Mouse (Mus musculus) Muller cell, postnatal 12 days (primary cell): ENCODE measurements around the gene Spcs2.
A peak's percentile ranks its signal among the peaks of the same experiment; 100 is the strongest.
"Not testable (repeated sequence)": the region's sequence is repeated elsewhere in the genome, so short reads cannot be mapped to it uniquely, and the experiment has no call there.

Experiments
- DNase-seq: peaks from one replicate; pipeline ENCODE4 v3.0.0-alpha.2; 2015; ENCODE audit errors: inconsistent ontology term

The Spcs2 gene

DNA sequence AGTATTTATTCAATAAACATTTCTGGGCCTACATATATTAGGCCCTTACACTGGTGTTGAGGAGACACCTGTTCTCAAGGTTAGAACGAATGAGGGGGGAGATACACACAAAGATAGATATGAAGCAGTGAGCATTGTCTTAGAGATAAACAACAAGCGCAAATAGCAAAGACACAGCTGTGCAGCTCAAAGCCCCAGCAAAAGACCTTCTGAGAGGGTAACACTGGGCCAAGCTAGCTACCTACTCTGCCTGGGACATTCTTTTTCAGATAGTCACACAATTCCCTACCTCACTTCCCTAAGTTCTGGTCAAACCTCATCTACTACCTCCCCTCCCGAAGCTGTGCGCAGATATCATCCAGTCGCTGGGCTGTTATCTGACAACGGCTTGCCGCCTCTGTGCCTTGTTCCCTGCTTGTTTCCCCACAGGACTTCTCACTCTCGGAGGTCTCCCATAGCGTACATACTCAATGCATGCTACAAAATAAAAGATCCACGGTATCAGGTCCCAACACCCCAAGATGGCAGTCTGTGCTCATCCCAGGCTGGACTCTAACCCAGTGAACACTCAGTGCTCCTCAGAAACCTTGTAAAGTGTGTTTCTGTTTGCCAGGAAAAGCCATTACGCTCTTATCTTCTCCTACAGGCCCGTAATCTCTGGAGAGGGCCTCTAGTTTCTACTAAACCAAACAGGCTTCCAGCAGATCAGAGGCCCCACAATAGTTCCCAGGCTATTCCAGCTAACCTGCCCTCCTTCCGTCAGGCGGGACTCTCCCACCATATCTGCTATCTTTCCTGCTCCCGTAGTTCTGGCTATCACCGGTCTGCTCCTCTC is 38.4 kb downstream of the Spcs2 start:
- DNase-seq: no peak

GRCm38 (mm10) chr7:99823045-99823663 is 40.1 kb downstream of the Spcs2 start:
- no peak for DNase-seq

- DNase-seq: no peak
Observed at GRCm38 (mm10) chr7:99822426-99822825, 40.8 kb downstream of the Spcs2 start.

DNA sequence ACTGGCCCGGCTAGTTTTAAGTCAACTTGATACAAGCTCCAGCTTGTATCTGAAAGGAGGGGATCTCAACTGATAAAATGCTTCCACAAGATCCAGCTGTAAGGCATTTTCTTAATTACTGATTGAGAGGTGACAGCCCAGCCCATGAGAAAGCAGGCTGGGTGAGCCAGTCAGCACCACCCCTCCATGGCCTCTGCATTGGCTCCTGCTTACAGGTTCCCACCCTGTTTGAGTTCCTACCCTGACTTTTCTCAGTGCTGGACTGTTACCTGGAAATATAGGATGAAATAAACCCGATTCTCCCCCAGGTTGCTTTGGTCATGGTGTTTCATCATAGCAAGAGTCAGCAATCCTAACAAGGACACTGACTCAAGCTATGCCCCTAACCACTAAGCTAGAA is 41.3 kb downstream of the Spcs2 start:
- DNase-seq: no peak

DNA sequence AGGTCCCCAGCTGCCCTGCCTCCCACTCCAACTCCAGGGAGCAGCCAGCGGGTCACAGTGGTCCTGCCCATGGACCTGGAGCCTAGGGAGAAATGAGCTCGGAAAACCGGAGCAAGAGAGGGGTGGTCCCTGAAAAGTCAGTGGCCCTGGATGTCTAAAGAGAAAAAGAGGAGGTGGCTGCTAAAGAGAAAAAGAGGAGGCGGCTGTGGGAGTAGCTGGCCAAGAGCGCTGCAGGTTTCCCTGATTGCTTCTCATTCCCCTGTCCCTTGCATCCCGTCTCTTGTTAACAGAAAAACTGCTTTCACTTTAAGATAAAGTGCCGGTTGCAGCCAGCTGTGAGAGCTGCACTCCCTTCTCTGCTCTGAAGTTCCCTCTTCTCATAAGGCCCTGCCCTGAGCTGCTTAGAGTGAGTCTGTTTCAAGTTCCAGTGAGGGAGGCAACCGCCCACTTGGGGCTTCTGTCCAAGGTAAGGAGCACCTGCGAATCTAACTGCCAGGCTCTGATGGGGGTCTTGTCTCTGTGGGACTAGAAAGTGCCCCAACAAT is 45.0 kb downstream of the Spcs2 start:
- DNase-seq: not testable (repeated sequence)

DNA sequence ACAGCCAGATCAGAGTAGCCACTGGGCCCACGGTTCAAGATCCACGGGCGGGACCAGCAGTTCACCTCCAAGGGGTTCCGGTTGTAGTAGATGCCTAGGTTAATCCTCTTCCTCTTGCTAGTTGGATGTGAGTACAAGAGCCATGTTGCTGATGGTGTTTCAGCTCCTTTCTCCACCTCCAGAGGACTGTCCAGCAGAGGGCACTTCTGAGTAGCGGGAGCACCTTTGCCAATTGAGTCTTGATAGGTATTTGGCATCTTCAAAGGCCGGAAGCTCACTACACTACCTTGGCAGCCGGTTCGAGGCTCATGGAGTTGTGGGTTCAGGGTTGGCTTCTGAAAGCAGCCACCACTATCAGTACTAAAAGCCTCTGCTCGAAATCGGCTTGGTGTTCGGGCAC is 49.9 kb downstream of the Spcs2 start:
- DNase-seq: no peak

- DNase-seq: no peak
Observed at GRCm38 (mm10) chr7:99811661-99812060, 51.6 kb downstream of the Spcs2 start.

- DNase-seq: no peak
Observed at GRCm38 (mm10) chr7:99810814-99811213, 52.4 kb downstream of the Spcs2 start.

GRCm38 (mm10) chr7:99807043-99807442 is 56.2 kb downstream of the Spcs2 start:
- not testable (repeated sequence) for DNase-seq

DNA sequence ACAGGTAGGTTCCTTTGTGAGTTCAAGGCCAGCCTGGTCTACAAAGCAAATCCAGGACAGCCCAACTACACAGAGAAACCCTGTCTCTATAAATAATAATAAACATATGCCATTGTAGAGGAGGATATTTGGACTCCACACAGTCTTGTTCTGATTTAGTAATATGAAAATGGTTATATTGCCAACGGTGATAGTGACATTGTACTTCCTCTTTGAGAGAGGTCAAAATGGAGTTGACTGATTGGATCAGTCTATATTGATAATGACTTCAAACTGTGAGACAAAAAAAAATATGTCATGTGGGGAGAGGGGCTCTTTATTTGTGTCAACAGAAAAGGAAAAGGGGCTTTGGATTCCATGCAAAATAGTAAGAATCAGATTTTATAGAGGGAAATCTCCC is 57.9 kb downstream of the Spcs2 start:
- DNase-seq: no peak

DNA sequence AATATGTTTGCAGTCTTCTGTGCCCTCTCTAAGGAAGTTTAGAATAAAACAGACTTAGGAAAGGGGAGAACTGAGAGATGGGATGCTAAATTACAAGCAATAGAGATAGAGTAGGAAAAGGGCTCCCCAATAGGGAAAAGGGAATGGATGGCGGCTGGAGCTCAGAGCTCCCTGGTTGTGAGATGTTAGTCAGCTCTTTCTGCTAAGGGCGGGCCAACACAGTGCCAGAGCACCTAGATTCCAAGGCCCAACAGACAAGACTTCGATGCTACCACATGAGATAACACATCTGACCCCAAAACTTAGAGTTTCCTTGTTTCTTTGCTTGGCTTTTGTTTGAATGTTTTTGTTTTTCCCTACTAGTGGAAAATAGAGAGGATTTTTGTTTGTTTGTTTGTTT is 59.2 kb downstream of the Spcs2 start:
- DNase-seq: not testable (repeated sequence)

- DNase-seq: no peak
Observed at GRCm38 (mm10) chr7:99803535-99803934, 59.7 kb downstream of the Spcs2 start.

GRCm38 (mm10) chr7:99799118-99799517 is 64.1 kb downstream of the Spcs2 start:
- DNase-seq: no peak

DNA sequence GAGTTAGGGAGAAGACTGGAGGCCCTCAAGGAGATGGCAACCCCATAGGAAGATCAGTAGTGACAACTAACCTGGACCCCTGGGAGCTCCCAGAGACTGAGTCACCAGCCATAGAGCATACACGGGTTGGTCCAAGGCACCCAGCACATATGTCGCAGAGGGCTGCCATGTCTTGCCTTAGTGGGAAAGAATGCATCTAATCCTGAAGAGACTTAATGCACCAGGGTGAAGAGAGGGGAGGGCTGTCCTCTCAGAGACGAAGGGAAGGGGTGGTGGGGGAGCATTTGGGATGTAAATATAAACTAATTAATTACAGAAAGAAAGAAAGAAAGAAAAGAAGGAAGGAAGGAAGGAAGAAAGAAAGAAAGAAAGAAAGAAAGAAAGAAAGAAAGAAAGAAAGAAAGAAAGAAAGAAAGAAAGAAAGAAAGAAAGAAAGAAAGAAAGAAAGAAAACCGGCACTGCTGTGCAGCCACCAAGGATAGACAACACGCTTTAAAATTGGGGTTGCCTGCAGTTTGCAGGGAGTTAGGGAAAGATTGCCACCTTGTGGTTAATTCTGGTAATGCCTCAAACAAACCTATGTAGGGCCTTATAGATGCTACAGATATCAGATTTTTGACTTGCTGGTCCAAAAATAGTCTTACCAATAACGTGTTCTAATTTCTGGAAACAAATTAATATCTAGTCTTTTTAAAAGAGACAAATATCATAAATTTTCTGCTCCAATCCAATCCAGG is 65.2 kb downstream of the Spcs2 start:
- DNase-seq: peak; percentile 52

- DNase-seq: peak; percentile 14
Observed at GRCm38 (mm10) chr7:99797261-99797660, 66.0 kb downstream of the Spcs2 start.

DNA sequence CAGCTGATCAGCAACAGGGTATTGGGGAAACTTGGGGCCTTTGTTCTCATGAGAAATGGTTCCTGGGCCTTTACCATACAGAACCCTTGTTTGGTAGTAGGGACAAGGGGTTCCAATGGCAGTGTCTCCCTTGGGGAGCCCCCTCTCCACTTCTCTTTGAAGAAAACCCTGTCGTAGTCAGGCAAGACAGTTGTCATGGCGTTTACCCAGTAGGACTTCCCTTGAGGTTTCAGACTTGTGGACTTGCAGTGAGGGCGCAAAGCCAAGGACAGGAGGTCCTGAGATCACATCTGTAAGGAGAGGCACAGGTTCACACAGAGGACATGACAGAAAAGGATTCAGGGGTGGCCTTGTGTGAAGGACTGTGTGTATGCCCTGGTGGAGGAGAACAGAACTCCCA is 66.8 kb downstream of the Spcs2 start:
- no peak for DNase-seq

DNA sequence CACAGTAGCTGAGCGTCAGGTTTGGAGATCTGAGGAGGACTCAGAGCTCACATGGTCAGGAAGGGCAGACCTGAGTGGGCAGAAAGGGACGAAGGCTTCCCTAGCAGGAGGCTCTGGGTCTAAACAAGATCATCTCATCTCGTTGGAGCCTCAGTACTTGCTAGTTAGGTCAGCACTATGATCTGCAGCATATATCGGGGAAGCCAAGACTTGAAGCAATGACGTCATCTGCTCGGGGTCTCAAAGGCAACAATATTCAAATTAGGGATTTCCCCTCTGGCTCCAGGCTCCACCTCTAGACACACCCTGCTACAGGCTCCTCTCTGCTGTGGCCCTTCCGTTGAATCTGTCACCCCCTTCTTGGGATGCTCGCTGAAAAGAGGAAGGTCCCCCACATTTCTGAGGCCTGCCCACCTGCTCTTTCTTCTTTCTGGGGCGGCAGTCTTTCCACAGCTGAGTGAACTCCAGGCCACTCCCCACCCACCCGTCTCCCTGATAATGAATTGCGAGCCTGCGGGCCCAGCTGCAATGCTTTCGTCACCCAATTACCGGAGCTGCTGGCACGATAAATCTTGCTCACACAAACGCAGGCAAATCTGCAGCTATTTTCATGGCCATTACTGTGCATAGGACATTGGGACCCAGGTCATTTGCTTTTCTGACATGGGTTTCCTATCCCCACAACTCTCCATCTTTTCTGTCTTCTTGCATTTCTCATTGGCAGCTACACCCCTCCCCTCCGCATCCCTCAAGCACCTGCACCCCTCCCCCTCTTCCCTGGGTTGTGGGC is 67.9 kb downstream of the Spcs2 start:
- DNase-seq: peak; percentile 63

GRCm38 (mm10) chr7:99794096-99794495 is 69.2 kb downstream of the Spcs2 start:
- no peak for DNase-seq

DNA sequence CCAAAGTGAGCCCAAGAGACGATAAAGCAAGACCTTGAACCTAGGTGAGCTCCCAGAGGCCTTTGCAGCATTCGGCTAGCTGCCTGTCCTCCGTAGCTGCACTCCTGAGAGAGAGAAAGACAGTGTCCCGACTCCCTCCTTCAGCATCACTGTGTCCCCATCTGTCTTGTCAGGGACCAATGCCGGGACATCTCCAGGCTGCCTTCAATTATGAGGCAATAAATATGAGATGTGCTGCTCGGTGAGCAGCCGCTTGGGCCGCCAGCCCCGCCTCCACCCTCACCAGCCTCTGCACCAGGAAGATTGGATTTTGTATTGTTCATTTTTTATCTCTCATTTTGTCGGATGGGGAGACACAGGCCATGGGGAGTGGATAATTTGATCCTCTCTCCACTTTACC is 72.4 kb downstream of the Spcs2 start:
- no peak for DNase-seq

- DNase-seq: no peak
Observed at GRCm38 (mm10) chr7:99788563-99788962, 74.7 kb downstream of the Spcs2 start.

GRCm38 (mm10) chr7:99787935-99788334 is 75.3 kb downstream of the Spcs2 start:
- DNase-seq: no peak
